In the genomic region with DNA sequence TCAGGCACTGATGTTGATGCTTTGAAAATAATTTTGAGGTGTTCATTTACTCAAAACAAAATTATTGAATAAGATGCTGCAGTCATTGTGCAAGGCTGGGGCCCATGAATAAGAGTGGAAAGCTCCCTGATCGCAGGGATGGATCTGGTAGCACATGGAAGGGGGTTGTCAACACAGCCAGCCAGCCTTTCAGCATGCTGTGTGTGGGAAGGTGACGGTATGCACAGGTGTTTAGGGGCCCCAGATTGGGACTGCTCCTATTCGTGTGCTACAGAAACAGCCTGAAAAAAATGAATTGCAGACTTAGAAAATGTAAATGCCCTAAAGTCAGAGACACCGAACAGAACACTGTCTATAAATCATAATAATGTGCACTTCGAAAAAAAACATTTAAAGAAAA, we compare ENCODE assay signal across 18 mouse cellular contexts. TPM values are rescaled to one million over a fixed set of nuclear protein-coding genes. Genes with fewer than 3 reads are reported as not detected.
DNase-seq lines count a peak whose midpoint lies in the region.
"Had no signal": no experiment of that assay in that cellular context is flagged by ENCODE, and none has a peak within 500 bp of the region (broad histone marks: within the 10 kb centered on the region; RNA-seq: fewer than 3 reads in every experiment).

No protein-coding gene starts in this region.

- peak; percentile 54 to 75 for DNase-seq in layer of hippocampus, adult 18-20 months (ENCODE audit: low spot score in 2 of 2)
- DNase-seq in layer of hippocampus, postnatal 10 days (ENCODE audit: low spot score in 2 of 2) = no peak
- DNase-seq in right cerebral cortex, adult 18-20 months = peak; percentile 40
- DNase-seq in right cerebral cortex, postnatal 14 days = no peak
- peak; percentile 84 for DNase-seq in layer of hippocampus, adult 9-11 months
- DNase-seq in telencephalon, adult 2 months (ENCODE audit: low read depth, low spot score) = peak; percentile 66
- DNase-seq in thymus, postnatal 25 days = no peak
- DNase-seq: adrenal gland, postnatal 25 days; cerebellum, adult 2 months; cerebellum, postnatal 14 days; gastrocnemius, postnatal 25 days; heart, adult 11 months; kidney, adult 2 months; kidney, postnatal 4 days; liver, postnatal 0 days; lung, postnatal 36 days; thymus, postnatal 14 days had no signal

RNA-seq across cellular contexts. Expression of gene Scn3a, which starts 20.3 kb away (rescaled TPM):
- total RNA-seq in layer of hippocampus, adult 18-20 months (2021) = 10 to 100 TPM; 32.7 to 35.6 TPM
- 10 to 100 TPM; 54.0 to 54.3 TPM for total RNA-seq in layer of hippocampus, postnatal 10 days (2021)
- total RNA-seq: megakaryocyte, adult 5-6 weeks had no signal

RNA-seq across cellular contexts. Expression of gene Scn2a, which starts 32.9 kb away (rescaled TPM):
- total RNA-seq in layer of hippocampus, adult 18-20 months (2021) = 100 to 1,000 TPM; 233 to 242 TPM
- total RNA-seq in layer of hippocampus, postnatal 10 days (2021) = 100 to 1,000 TPM; 260 to 266 TPM
- total RNA-seq: megakaryocyte, adult 5-6 weeks had no signal

Comparison
In these comparisons a context has a peak if more than half of its experiments do, and no peak if none do; other contexts are left out.
1. DNase-seq: peak in layer of hippocampus, adult 18-20 months (2 of 2), right cerebral cortex, adult 18-20 months (single experiment), layer of hippocampus, adult 9-11 months (single experiment) and telencephalon, adult 2 months (single experiment); none in layer of hippocampus, postnatal 10 days (0 of 2), right cerebral cortex, postnatal 14 days (single experiment) and thymus, postnatal 25 days (single experiment).